Mouse (Mus musculus) stomach, postnatal 0 days (tissue): ENCODE data around the gene Mmgt2.

ENCODE experiments used
- CTCF ChIP-seq: IDR thresholded peaks from 2 replicates; pipeline ENCODE4 v1.5.1; 2016; ENCODE audit warnings: antibody characterized with exemption, low read depth, mild to moderate bottlenecking, moderate library complexity
- EP300 ChIP-seq: optimal IDR thresholded peaks from 2 replicates; pipeline ENCODE3; 2016; ENCODE audit warnings: antibody characterized with exemption

GRCm38 (mm10) chr11:62678778-62679354 is 30.4 kb downstream of the Mmgt2 start:
- TF ChIP-seq CTCF (no peak), EP300 (no peak)
